8 mouse cellular contexts compared by ENCODE assay signal in genomic region chr17:4907841-4908571, GRCm38 (mm10).
DNase-seq lines count a peak whose midpoint lies in the region; ATAC-seq and TF ChIP-seq lines count a peak whose summit lies in the region.

No protein-coding gene starts in this region.

- peak overlapping the region; percentile 69 for H3K9ac ChIP-seq in hindbrain, postnatal 0 days (replicated peaks; ENCODE audit: low read length)

- H3K4me2 ChIP-seq in hindbrain, postnatal 0 days (ENCODE audit: low read depth, low read length) = peak overlapping the region; percentile 74

- no peaks in the 10 kb centered on the region for H3K9me3 ChIP-seq in hindbrain, postnatal 0 days (ENCODE audit: low read length)

- H3K4me3 ChIP-seq in hindbrain, postnatal 0 days (ENCODE audit: low read length) = peak overlapping the region; percentile 52
- H3K4me3 ChIP-seq in left cerebral cortex, adult 2 months = peak overlapping the region; percentile 83

- intact Hi-C loops in left cerebral cortex, adult 2 months (cut with DNase I) = loop anchor here (1.0 to 10.0 kb wide), 8 partner anchors 43 to 1336 kb away; partner anchors contain the start of gene Arid1b

- no peaks in the 10 kb centered on the region for H3K27me3 ChIP-seq in hindbrain, postnatal 0 days (ENCODE audit: insufficient read depth, low read length)

- ATAC-seq in hindbrain, postnatal 0 days = peak; percentile 97
- ATAC-seq in megakaryocyte, adult 5-6 weeks (ENCODE audit: poor library complexity, severe bottlenecking) = peak; percentile 87

- under 1% methylated on average over 68 of the region's 85 CpGs for WGBS in hindbrain, postnatal 0 days

- no peak for TF ChIP-seq CTCF in hindbrain, postnatal 0 days (IDR thresholded peaks at IDR 0.05; ENCODE audit: low read depth)
- no peak for TF ChIP-seq CTCF in left cerebral cortex, adult 2 months (IDR thresholded peaks at IDR 0.05)

- H3K4me1 ChIP-seq in hindbrain, postnatal 0 days (ENCODE audit: insufficient read depth, low read length) = 0 out of 2 replicates have a peak, but pooled peaks cover 5% of the 10 kb centered on the region

- H3K36me3 ChIP-seq in hindbrain, postnatal 0 days (ENCODE audit: insufficient read depth, low read length) = no peaks in the 10 kb centered on the region

- DNase-seq in T-cell, adult 2 months (ENCODE audit: low spot score) = peak; percentile 88
- DNase-seq in cerebellum, postnatal 36 days = peak; percentile 95 to 97
- DNase-seq in gastrocnemius, adult 18-20 months (ENCODE audit: low spot score) = peak; percentile 94
- peak; percentile 97 for DNase-seq in hindbrain, postnatal 0 days (ENCODE audit: low spot score)
- peak; percentile 91 to 92 for DNase-seq in left cerebral cortex, adult 2 months (ENCODE audit: extremely low spot score in 1 of 2, low spot score in 2 of 2)
- DNase-seq in right cerebral cortex, adult 2 months (ENCODE audit: low spot score in 2 of 2) = peak; percentile 85 to 86
- DNase-seq in urinary bladder, postnatal 14 days (ENCODE audit: low spot score) = peak; percentile 93

- peak overlapping the region; percentile 94 for H3K27ac ChIP-seq in hindbrain, postnatal 0 days
- H3K27ac ChIP-seq in left cerebral cortex, adult 2 months = peak overlapping the region; percentile 94

Comparison
In these comparisons a context has a peak if more than half of its experiments do, and no peak if none do; other contexts are left out.
1. Peak in every context shown above with its lines: DNase-seq, ATAC-seq, H3K4me3 ChIP-seq and H3K27ac ChIP-seq.